Mouse (Mus musculus) lung, postnatal 0 days (tissue): Measurements from ENCODE around the gene Upb1.

Experiments used
- CTCF ChIP-seq: IDR thresholded peaks from 2 replicates; pipeline ENCODE4 v1.5.1; 2016; ENCODE audit warnings: antibody characterized with exemption, mild to moderate bottlenecking
- EP300 ChIP-seq: IDR thresholded peaks from 2 replicates; pipeline ENCODE4 v1.6.1; 2016; ENCODE audit warnings: antibody characterized with exemption, mild to moderate bottlenecking, control low read depth

- no peak for TF ChIP-seq CTCF
- TF ChIP-seq EP300: no peak
These were observed 80.8 kb downstream of the Upb1 start for GRCm38 (mm10) chr10:75481703-75482102.
